Mouse (Mus musculus) retina, postnatal 1 day (tissue): ENCODE results near the gene Trim25.
"Not testable (repeated sequence)": the region's sequence is repeated elsewhere in the genome, so short reads cannot be mapped to it uniquely, and the experiment has no call there.

Source experiments
- DNase-seq: peaks from one replicate; pipeline ENCODE4 v3.0.0-alpha.2; 2012

Trim25 gene

GRCm38 (mm10) chr11:88995616-88996015 is 3.6 kb upstream of the Trim25 start:
- no peak for DNase-seq

DNA sequence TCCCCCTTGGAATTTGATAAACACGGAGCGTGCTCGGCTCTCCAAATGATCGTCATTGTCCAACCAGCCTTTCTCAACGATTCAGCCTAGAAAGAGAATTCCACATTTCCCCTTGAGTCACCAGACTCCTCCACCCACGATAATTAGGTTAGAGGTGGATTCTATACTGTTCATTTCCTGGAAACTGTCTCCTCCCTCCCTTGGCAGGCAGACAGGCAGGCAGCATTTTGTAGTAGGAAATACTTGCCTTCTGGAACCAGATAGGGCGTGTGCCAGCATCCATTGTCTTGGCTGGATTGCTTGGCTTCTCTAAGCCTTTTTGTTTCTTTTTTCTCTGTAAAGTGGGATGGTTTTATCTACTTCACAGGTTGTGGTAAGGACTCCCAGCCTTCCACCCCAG is 2.7 kb upstream of the Trim25 start:
- DNase-seq: no peak

DNA sequence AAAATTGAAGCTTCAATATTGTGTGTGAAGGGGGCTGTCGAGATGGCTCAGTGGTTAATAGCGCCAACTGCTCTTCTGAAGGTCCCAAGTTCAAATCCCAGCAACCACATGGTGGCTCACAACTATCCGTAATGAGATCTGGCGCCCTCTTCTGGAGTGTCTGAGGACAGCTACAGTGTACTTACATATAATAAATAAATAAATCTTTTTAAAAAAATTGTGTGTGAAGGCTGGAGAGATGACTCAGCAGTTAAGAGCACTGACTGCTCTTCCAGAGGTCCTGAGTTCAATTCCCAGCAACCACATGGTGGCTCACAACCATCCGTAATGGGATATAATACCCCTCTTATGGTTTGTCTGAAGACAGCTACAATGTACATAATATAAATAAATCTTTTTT is 1.8 kb upstream of the Trim25 start:
- DNase-seq: not testable (repeated sequence)

GRCm38 (mm10) chr11:88998406-88998805 is 770 bp upstream of the Trim25 start:
- DNase-seq: no peak

DNA sequence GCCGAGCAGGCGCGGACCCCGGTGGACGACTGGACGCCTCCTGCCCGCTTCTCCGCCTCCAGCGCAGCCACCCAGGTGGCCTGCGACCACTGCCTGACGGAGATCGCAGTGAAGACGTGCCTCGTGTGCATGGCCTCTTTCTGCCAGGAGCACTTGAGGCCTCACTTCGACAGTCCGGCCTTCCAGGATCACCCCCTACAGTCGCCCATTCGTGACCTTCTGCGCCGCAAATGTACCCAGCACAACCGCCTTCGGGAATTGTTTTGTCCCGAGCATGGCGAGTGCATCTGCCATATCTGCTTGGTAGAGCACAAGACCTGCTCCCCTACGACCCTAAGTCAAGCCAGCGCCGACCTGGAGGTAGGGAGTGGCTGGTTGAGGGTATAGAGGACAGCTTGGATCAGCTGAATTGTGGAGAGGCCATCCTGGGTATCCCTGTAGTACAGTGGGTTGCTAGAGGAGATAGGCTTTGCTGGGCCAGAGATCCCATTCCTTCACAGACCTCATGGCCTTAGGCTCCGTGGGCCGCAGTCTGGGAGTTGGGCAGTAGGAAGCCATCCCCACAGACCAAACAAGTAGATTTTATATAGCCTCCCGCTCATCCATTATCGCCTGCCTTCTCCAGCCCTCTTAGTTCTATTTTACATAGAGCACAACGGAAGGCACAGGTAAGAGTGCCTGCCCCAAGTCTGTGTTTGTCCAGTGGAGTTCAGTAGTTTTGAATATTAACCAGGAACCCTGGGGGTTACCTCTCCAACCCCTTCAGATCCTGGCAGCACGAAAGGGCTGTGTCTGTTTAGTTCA is 749 bp downstream of the Trim25 start:
- no peak for DNase-seq

- DNase-seq: no peak
Observed at GRCm38 (mm10) chr11:89000527-89000819, 1.3 kb downstream of the Trim25 start.

- no peak for DNase-seq
Observed at GRCm38 (mm10) chr11:89001569-89001968, 2.4 kb downstream of the Trim25 start.

GRCm38 (mm10) chr11:89002068-89002467 is 2.9 kb downstream of the Trim25 start:
- DNase-seq: no peak

GRCm38 (mm10) chr11:89002621-89003020 is 3.4 kb downstream of the Trim25 start:
- DNase-seq: no peak

- DNase-seq: peak; percentile 16
Observed at GRCm38 (mm10) chr11:89003078-89003477, 3.9 kb downstream of the Trim25 start.

DNA sequence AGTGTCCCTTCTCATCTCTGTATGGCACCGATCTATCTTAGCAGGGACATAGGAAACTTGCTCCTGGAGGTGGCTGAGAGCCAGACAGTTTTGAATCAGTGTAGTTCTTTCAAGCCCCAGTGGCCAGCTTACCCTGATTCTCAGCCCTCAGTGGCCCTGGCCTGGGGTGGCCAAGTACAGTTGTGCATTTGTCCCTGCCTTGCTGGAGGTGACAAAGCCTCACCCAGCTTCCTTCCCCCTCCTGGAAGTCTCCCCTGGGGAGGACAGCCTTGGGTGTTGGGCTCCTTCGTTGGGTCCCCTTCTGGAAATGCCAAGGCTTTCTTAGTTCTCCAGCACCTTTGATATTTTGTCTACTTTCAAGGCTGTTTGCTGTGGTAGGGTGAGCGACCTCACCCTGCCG is 4.5 kb downstream of the Trim25 start:
- no peak for DNase-seq

DNA sequence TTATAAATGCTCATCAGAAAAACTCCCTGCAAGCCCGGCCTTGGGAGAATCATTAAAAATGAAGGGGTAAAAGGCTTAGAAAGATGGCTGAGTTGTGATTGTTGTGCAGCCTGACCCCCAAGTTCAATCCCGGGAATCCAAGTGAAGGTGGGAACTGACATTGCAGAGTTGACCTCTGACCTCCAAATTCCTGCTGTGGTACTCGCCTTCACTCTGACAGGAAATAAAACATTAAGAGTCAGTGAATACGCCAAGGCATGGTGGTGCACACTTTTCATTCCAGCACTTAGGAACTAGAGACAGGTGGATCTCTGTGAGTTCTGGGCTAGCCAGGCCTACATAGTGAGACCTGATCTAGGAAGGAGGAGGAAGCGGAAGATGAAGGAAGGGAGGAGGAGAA is 6.3 kb downstream of the Trim25 start:
- no peak for DNase-seq

DNA sequence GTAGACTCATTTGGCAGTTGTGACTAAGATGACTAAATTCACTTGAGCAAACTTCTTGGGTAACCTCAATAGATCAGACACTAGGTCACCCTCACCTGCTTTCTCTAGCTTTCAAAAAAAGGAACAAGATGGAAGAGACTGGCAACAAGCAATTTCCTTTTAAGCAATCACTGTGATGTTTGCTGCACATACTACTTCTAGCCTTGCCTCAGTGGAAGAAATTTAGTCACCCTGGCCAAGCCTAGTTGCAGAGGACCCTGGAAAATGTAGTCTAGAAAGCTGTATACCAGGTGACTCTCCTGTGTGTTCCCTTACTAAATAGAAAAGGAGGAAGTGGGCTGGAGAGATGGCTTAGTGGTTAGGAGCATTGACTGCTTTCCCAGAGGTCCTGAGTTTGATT is 7.2 kb downstream of the Trim25 start:
- no peak for DNase-seq

GRCm38 (mm10) chr11:89007582-89007981 is 8.4 kb downstream of the Trim25 start:
- no peak for DNase-seq

- no peak for DNase-seq
Observed at GRCm38 (mm10) chr11:89009066-89009465, 9.9 kb downstream of the Trim25 start.

GRCm38 (mm10) chr11:89009496-89009895 is 10.3 kb downstream of the Trim25 start:
- DNase-seq: no peak

- no peak for DNase-seq
Observed at GRCm38 (mm10) chr11:89012241-89012640, 13.1 kb downstream of the Trim25 start.

DNA sequence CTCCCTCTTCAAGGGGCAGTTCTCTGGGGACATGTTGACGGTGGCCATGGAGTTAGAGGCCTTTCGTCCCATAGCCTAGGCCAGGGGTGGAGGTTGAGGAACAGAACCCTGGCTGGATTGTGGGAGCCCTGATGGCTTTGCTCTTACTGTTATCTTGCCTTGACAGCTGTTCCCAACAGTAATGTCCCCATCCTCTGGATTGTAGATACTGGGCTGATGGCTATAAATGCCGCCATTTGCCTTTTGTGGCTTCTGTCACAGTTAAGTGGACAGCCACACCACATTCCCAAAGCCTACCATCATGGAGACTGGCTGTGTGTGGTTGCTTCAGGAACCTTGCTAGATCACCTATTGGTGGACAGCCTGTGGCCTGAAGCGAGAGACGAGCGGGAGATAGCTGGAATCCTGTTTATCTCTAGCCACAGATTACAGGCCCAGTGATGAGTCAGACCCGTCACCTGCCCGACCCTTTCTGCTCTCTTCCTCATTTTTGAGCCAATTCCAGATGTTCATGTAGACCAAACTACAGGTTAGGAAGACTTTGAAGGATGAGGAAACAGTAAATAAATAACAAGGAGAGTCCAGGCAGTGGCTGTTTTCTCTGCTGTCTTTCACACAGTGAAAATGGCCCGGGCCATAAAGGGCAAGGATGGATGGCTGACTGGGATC is 18.5 kb downstream of the Trim25 start:
- DNase-seq: no peak

- peak; percentile 32 for DNase-seq
Observed at GRCm38 (mm10) chr11:89020681-89021305, 21.6 kb downstream of the Trim25 start.

- no peak for DNase-seq
Observed at GRCm38 (mm10) chr11:89021687-89022086, 22.5 kb downstream of the Trim25 start.

- no peak for DNase-seq
Observed at GRCm38 (mm10) chr11:89022120-89022731, 23.1 kb downstream of the Trim25 start.

DNA sequence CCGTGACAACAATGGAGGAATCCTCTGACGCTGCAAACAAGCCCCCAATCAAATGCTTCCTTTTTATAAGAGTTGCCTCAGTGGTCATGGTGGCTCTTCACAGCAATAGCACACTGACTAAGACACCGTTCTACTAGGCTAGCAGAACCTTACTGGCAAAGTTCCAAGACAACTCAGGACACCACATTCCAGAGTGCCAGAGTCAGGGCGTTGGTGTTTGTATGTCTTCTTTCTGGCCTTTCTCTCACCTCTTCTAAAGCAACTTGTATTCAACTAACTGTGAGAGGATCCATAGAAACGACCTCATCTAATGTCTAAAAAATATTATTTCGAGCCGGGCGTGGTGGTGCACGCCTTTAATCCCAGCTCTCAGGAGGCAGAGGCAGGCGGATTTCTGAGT is 24.3 kb downstream of the Trim25 start:
- DNase-seq: no peak

DNA sequence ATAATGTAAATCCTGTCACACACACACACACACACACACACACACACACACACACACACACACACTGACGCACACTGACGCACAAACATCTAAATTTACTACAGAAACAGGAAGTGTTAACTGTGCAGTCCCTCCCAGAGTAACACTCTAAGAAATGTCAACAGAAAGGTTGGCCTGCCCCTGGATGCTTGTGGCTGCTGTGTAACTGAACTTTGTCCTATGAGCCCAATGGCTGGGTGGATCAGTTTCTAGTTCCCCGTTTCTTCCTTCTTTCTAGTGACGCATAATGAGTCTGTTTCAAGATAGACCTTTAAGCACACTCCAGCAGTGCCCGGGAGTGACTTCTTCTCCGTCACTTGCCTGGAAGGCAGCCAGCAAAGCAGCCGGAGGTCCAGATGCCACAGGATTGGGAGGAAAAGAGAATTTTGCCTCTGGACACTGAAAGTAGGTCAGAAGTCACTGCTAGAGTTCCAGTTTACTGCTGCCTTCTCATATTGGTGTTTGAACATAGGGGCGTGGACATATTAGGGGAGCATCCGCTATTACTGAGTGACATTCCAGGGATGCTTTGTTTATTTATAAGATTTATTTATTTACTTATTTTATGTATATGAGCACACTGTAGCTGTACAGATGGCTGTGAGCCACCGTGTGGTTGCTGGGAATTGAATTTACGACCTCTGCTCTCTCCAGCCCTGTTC is 25.2 kb downstream of the Trim25 start:
- DNase-seq: peak; percentile 41
